Mouse (Mus musculus) liver, adult 2 months (tissue): ENCODE results near the gene Kif1a. TPM values are rescaled to one million over a fixed set of nuclear protein-coding genes. Genes with fewer than 3 reads are reported as not detected.

Experiments
- DNase-seq: peaks from one replicate; pipeline ENCODE4 v3.0.0-alpha.2; 2011; ENCODE audit warnings: low read depth, low spot score; ENCODE audit errors: extremely low read depth
- H3K27ac ChIP-seq: fragments of 200-500 bp; replicated peaks from 2 replicates; pipeline ENCODE4 v1.5.1; 2012; ENCODE audit warnings: low read depth, mild to moderate bottlenecking, control low read depth, inconsistent platforms, low read length; ENCODE audit not compliant: insufficient read depth
- H3K27me3 ChIP-seq: fragments of 200-500 bp; 2 replicates; pipeline ENCODE4 v1.6.1; 2012; ENCODE audit warnings: mild to moderate bottlenecking, moderate library complexity, low read length, inconsistent platforms; ENCODE audit not compliant: control insufficient read depth, insufficient read depth
- H3K36me3 ChIP-seq: fragments of 200-500 bp; 2 replicates; pipeline ENCODE4 v1.6.1; 2012; ENCODE audit warnings: low read length, inconsistent platforms; ENCODE audit not compliant: control insufficient read depth, insufficient read depth
- H3K4me1 ChIP-seq: fragments of 200-500 bp; 2 replicates; pipeline ENCODE4 v1.6.1; 2011; ENCODE audit warnings: low read length; ENCODE audit not compliant: control insufficient read depth, insufficient read depth
- H3K4me3 ChIP-seq: fragments of 200-500 bp; 2 replicates; pipeline ENCODE4 v1.5.1; 2011; ENCODE audit warnings: low read depth, mild to moderate bottlenecking, control low read depth, low read length, moderate library complexity; ENCODE audit not compliant: insufficient read depth
- H3K79me2 ChIP-seq: fragments of 200-500 bp; 2 replicates; pipeline ENCODE4 v1.6.1; 2012; ENCODE audit warnings: inconsistent platforms, mild to moderate bottlenecking, low read length, moderate library complexity; ENCODE audit not compliant: control insufficient read depth, insufficient read depth
- H3K9ac ChIP-seq: fragments of 200-500 bp; 2 replicates; pipeline ENCODE4 v1.6.1; 2012; ENCODE audit warnings: low read depth, mild to moderate bottlenecking, control low read depth, inconsistent platforms, low read length
- CTCF ChIP-seq: fragments of 200-500 bp; IDR thresholded peaks from 2 replicates; pipeline ENCODE4 v1.5.1; 2011; ENCODE audit warnings: low read depth, low read length, control low read depth
- POLR2A ChIP-seq: fragments of 200-500 bp; IDR thresholded peaks from 2 replicates; pipeline ENCODE4 v1.6.1; 2011; ENCODE audit warnings: low read length, control low read depth; ENCODE audit not compliant: insufficient read depth; ENCODE audit errors: extremely low read depth
- WGBS: fragments of 180-500 bp; shearing (Covaris S2); methylation state at CpG from one replicate; pipeline ENCODE4 v1.1.7; 2018; 5-methylcytosine and 5-hydroxymethylcytosine counted together
- polyA plus RNA-seq: library from polyadenylated mRNA; depleted of rRNA; stranded (reverse); fragments of >200 nt; gene quantifications from 2 replicates; pipeline ENCODE4 v1.2.3, GENCODE M21; 2012
- total RNA-seq: library from RNA; depleted of rRNA; stranded (reverse); fragments of >200 nt; gene quantifications from 2 replicates; pipeline ENCODE4 v1.2.3, GENCODE M21; 2014

The Kif1a gene
- total and polyA plus RNA-seq, 2 experiments: 0.09 TPM

DNA sequence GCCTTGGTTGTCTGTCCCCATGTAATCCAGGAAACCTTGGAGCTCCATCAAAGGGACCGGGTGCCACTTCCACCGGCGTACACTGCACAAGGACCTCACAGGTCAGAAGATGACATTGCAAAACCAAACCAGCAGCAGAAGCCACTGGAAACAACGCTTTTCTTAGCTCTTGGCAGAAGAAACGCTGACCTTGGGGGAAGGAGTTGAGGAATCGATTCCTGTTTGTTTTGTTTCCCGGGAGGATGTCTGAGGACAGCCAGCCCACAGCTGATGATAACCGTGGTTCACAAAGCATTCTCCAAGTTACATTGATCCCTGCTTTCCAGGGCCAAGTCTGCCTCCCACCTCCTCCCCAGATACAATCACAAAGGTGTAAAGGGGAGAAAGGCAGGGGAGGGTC is 22.3 kb upstream of the Kif1a start:
- Histone ChIP-seq H3K9ac (no peak overlapping the region), H3K36me3 (no peaks in the 10 kb centered on the region), H3K27me3 (no peaks in the 10 kb centered on the region), H3K4me1 (peaks cover 20% of the 10 kb centered on the region), H3K79me2 (no peaks in the 10 kb centered on the region), H3K4me3 (no peak overlapping the region), H3K27ac (peak overlapping the region; percentile 56)
- TF ChIP-seq CTCF: no peak
- no peak for TF ChIP-seq POLR2A
- DNase-seq: peak; percentile 95
- 3% methylated on average over 8 of the region's 8 CpGs for WGBS

GRCm38 (mm10) chr1:93123179-93123854 is 21.6 kb upstream of the Kif1a start:
- Histone ChIP-seq H3K4me3 (no peak overlapping the region), H3K79me2 (no peaks in the 10 kb centered on the region), H3K4me1 (peaks cover 17% of the 10 kb centered on the region), H3K27ac (peak overlapping the region; percentile 56), H3K9ac (no peak overlapping the region), H3K36me3 (no peaks in the 10 kb centered on the region), H3K27me3 (no peaks in the 10 kb centered on the region)
- peak; percentile 88 for DNase-seq
- 36% methylated on average over 11 of the region's 11 CpGs for WGBS
- TF ChIP-seq POLR2A (no peak), CTCF (no peak)

DNA sequence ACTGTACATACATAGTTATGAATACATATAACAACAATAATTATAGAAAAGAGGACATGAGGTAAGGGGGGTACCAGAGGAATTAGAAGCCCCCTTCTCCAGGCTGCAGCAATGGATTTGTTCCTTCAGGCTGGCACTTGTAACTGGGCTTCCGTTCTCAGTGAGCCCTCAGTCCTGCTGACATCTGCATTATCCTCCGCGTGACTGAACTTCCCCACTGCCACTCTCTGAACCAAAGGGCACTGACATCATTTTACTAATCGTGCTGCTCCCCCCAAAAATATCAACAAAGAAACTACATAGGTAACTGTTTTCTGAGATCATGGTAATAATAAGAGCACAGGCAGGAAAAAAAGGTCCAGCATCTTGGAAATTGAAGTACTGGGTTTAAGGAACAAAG is 17.1 kb upstream of the Kif1a start:
- Histone ChIP-seq H3K4me3 (no peak overlapping the region), H3K9ac (no peak overlapping the region), H3K4me1 (peaks cover 6% of the 10 kb centered on the region), H3K27me3 (no peaks in the 10 kb centered on the region), H3K36me3 (no peaks in the 10 kb centered on the region), H3K27ac (no peak overlapping the region), H3K79me2 (no peaks in the 10 kb centered on the region)
- DNase-seq: no peak
- TF ChIP-seq POLR2A: no peak
- no peak for TF ChIP-seq CTCF
- 62% methylated on average over 4 of the region's 4 CpGs for WGBS

- no peak for TF ChIP-seq CTCF
- no peak for TF ChIP-seq POLR2A
- peak overlapping the region; percentile 8; the same call in 1 of the 2 replicates for H3K4me3 ChIP-seq
- H3K9ac ChIP-seq: no peak overlapping the region; the same call in 1 of the 2 replicates
- no peaks in the 10 kb centered on the region for H3K27me3 ChIP-seq
- no peaks in the 10 kb centered on the region for H3K4me1 ChIP-seq
- H3K79me2 ChIP-seq: no peaks in the 10 kb centered on the region
- no peak for DNase-seq
- H3K36me3 ChIP-seq: no peaks in the 10 kb centered on the region
- H3K27ac ChIP-seq: no peak overlapping the region
- WGBS: 35% methylated on average over 13 of the region's 13 CpGs
These were observed 13.7 kb upstream of the Kif1a start for GRCm38 (mm10) chr1:93115471-93115870.

- DNase-seq: no peak
- H3K27ac ChIP-seq: no peak overlapping the region
- no peaks in the 10 kb centered on the region for H3K36me3 ChIP-seq
- H3K9ac ChIP-seq: no peak overlapping the region; the same call in 1 of the 2 replicates
- TF ChIP-seq CTCF (no peak), POLR2A (no peak)
- no peaks in the 10 kb centered on the region for H3K4me1 ChIP-seq
- H3K79me2 ChIP-seq: no peaks in the 10 kb centered on the region
- no peaks in the 10 kb centered on the region for H3K27me3 ChIP-seq
- 38% methylated on average over 21 of the region's 21 CpGs for WGBS
- peak overlapping the region; percentile 8; the same call in 1 of the 2 replicates for H3K4me3 ChIP-seq
These were observed 13.1 kb upstream of the Kif1a start for GRCm38 (mm10) chr1:93114713-93115463.
